Mouse (Mus musculus): ENCODE results near the gene Mcoln2.

GRCm38 (mm10) chr3:146211964-146212363, 62.3 kb downstream of the Mcoln2 start:
- TF ChIP-seq CTCF (IDR thresholded peaks at IDR 0.05; ENCODE audit: control insufficient read depth, insufficient read depth, low read length) = no peak
- no peak for TF ChIP-seq POLR2A (IDR thresholded peaks at IDR 0.05; ENCODE audit: borderline replicate concordance, control insufficient read depth, low read depth, low read length)

Data from bone marrow, adult 2 months (tissue).